Mouse (Mus musculus): ENCODE measurements at regions not wholly inside any gene's neighbourhood (a gene's known extent, or its start where the extent isn't known, plus 50 kb on each side); places are given as distances from the start of the nearest gene placed in this dataset.
A peak's percentile ranks its signal among the peaks of the same experiment; 100 is the strongest.

DNA sequence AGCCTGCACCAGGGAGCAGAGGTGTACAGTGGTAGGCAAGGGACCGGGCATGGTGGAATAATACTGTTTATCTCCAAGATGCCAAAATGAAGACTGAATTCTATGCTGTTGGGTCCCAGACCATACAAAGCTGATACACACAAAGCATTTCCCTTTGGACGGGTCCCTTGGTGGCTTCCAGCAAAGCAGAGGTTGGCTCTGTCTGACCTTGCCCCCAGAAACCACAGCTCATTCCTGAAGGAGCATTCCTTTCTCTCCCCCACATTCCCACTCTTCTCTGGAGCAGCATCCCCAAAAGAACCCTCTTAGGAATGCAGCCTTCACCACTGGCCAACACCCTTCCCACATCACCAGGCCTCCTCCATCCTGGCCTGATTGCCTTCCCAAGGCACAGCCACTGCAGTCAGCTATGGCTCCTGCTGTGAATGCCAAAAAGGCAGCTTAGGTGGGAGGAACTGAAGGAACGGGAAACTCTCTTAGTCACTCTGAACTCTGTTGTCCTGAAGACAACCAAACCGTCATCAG lies 212.4 kb upstream of the Dio3 start:
- ATAC-seq (replicated peaks; ENCODE audit: poor library complexity): no peak

DNA sequence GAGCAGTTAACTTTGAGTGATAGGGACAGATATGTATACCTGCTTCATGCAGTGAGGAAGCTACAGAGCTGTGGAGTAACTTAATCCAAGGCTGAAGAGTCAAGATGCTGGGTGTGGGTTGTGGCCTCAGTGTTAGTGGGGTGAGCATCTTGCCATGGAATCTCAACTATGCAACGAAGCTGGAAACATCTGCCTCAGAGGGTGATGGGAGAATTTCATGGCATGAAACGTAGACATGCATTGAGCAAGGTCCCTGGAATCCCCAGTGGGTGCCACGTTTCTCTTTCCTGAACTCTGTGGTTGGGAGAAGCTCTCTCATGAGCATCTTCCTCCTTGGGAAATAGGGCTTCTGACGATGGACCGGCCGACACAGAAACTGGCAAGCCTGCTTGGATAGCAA lies 208.4 kb upstream of the Dio3 start:
- ATAC-seq (replicated peaks; ENCODE audit: poor library complexity): no peak

GRCm38 (mm10) chr12:110071823-110072222 lies 207.0 kb upstream of the Dio3 start:
- no peak for ATAC-seq (replicated peaks; ENCODE audit: poor library complexity)

- ATAC-seq (replicated peaks; ENCODE audit: poor library complexity): no peak
Observed at GRCm38 (mm10) chr12:110074921-110075320, 203.9 kb upstream of the Dio3 start.

GRCm38 (mm10) chr12:110077211-110077884 lies 201.5 kb upstream of the Dio3 start:
- no peak for ATAC-seq (replicated peaks; ENCODE audit: poor library complexity)

- ATAC-seq (replicated peaks; ENCODE audit: poor library complexity): no peak
Observed at GRCm38 (mm10) chr12:110078081-110078505, 200.8 kb upstream of the Dio3 start.

DNA sequence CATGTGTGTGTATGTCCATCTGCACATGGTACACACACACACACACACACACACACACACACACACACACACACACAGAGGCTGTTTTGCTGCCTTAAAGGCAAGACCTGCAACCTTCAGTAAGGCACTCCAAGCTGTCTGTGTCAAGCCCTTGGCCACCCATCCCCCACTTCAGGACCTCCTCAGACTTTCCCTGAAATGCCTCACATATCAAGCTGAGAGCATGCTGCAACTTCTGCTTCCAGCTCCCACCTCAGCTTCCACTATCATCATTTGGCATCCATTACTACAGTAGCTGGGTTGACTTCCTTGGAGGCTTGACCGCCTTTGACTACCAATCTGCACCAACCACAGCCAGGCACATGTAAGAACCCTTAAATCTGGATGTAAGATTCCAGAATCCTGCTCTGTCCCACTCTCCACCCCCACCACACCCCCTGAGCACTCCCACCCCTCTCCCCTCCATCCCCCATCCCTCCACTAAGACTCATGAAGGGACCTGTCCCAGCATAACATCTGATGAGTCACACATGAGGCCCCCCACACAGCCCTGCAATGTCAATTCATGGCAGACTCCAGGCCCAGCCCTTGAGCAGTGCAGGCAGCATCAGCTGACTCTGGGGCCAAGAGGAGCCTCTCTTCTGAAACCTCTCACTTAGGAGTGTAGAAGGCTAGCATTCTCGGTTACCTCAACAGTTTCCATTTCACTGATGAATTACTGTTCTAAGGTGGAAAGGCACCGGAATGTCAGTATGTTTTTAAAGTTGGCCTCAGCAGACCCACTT lies 196.8 kb upstream of the Dio3 start:
- no peak for ATAC-seq (replicated peaks; ENCODE audit: poor library complexity)

DNA sequence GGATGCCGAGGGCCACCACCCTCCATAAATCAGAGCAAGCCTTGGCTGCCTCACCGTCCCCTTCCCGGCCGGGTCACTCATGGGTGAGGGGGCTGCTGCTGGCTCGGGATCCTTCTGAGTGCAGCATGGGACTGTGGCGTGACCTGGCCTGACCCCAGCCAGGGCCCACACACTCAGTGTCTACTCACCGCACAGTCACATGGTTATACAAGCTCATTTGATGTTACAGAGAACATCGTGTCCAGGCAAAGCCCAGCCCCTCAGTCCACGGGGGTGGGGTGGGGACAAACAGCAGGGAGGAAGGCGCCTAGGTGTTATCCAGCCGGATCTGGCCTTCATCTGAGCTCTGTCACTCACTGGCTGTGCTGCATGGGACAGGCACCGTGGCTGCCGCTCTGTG lies 195.9 kb upstream of the Dio3 start:
- no peak for ATAC-seq (replicated peaks; ENCODE audit: poor library complexity)

DNA sequence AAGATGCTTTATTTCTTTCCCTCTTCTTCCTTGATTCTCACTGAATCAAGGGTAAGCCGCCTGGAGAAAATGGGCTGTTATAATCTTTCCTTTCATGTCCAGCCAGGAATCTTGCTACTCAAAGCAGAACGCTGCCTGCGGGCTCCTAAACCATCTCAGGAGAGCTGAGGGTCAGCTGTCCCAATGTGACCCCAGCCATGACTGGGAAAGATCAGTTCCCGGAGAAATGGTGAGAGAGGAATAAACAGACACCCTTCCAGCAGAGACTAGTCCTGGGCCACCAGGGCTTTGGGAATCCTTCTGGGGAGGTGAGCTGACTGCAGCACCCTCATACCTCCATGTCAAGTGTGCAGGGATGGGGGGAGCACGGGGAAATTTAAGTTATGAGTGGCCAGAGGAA lies 195.4 kb upstream of the Dio3 start:
- no peak for ATAC-seq (replicated peaks; ENCODE audit: poor library complexity)

DNA sequence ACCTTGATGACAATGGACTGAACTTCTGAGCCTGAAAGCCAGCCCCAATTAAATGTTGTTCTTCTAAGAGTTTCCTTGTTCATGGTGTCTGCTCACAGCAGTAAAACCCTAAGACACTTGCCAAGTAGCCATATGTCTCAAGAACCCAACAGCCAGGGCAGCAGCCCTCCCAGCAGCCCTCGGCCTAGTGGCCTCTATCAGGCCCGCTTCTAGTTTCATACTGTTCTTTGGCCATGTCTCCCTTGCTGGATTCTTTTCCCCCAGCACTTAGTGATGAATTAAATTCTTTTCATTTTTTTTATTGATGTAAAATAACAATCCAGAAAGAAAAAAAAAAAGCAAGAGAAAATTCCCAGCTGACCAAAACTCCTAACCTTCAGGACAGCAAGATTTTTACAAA lies 191.9 kb upstream of the Dio3 start:
- no peak for ATAC-seq (replicated peaks; ENCODE audit: poor library complexity)

DNA sequence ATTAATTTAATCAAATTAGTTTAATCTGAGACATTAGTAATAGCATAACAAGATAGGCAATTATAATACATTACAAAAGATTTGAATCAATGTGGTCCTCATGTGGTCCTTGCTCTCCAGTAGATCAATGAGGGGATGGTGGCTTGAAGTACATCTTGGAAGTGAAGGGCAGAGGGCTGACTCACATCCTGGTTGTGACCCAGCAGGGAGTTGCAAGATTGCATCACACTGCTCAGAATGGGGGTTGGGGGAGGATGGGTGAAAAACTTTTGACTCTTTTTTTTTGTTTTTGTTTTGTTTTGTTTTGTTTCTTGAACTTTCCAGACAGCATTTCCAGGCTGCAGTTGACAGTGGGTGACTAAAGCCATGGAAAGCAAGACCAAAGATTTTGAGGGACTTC lies 191.1 kb upstream of the Dio3 start:
- peak; percentile 71 for ATAC-seq (replicated peaks; ENCODE audit: poor library complexity)

DNA sequence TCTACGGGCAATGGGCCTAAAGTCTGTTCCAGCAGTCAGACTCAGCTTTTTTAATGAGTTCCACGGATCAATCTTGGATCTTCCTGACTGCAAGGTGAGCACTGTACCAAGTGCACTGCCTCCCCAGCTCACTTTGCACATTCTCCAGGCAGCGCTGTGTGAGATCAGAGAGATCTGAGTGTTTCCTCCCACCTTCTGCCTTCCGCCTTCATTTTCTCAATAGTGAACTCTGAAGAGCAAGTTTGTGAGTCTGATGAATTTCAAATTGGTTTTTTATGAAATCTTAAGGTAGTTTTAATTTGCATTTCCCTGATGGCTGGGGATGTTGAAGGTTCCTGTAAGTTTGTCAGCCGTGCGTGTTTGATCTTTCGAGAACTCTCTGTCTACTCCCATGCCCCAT lies 176.7 kb upstream of the Dio3 start:
- ATAC-seq (replicated peaks; ENCODE audit: poor library complexity): no peak

- ATAC-seq (replicated peaks; ENCODE audit: poor library complexity): no peak
Observed at GRCm38 (mm10) chr12:110112051-110112722, 166.7 kb upstream of the Dio3 start.

DNA sequence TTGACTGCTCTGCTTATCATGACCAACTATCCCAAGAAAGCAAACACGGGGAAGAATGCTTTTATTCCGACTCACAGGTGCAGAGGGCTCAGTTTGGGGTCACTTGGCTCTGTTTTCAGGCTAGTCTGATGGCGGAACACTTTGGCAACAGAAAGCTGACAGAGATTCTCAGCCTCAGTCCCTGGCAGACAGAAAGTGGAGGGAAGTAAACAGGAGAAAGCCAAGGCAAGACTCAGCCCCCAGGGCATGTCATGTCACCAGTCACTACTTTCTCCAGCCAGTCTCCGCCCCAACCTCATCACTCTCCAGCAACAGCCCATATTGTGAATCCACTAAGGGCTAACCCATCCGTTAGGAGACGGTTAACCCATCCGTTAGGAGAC lies 166.2 kb upstream of the Dio3 start:
- no peak for ATAC-seq (replicated peaks; ENCODE audit: poor library complexity)

DNA sequence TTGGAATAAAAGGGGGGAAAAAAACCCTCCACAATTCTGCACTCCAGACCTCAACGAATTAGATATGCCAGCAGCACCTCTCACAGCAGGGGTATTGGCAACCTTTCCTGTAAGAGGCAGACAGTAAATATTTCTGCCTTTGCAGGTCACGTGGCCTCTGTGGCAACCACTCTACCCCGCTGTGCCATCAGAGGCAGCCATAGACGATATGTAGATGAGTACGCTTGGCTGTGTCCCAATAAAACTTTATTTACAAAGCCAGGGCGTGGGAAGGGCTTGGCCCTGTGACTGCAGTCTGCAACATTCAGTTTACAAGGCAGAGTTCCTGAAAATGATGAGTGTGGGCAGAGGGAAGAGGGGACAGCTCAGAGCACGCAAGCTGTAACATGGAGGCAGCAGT lies 158.7 kb upstream of the Dio3 start:
- ATAC-seq (replicated peaks; ENCODE audit: poor library complexity): no peak

DNA sequence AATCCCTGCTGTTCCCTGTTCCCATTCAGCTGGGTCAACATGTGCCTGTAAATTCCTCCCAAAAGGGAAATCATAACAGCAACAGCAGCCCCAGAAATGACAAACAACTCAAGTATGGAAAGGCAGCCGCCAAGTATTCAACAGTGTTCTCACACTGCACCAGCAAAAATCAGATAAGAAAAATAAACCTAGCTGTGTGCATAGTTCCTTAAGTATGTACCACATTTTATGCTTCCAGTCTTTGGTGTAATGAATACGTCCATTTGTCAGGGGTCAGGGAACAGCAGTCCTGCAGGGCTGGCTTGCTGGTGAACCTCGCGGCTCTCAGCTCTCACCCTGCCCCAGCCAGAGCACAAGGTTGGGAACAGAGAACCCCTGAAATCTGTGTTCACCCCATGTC lies 155.9 kb upstream of the Dio3 start:
- no peak for ATAC-seq (replicated peaks; ENCODE audit: poor library complexity)

GRCm38 (mm10) chr12:110126525-110126924 lies 152.3 kb upstream of the Dio3 start:
- no peak for ATAC-seq (replicated peaks; ENCODE audit: poor library complexity)

DNA sequence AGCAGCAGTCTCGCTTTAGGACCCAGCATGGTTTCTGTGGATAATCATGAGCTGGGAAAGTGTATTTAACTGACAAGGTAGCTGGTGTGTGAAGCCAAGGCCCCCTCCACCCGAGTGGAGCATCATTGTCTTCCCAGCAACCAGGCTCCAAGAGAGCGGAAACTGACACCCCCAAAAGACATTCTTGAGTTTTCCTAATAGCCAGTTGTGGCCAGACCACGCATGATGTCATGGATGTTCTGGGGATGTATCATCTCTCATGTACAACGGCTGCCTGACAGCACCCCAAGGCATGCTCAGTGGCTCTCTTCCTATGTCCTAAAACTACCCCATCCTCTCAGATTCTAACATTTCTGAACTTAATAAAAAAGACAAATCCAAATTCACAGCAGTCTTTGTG lies 133.5 kb upstream of the Dio3 start:
- no peak for ATAC-seq (replicated peaks; ENCODE audit: poor library complexity)

DNA sequence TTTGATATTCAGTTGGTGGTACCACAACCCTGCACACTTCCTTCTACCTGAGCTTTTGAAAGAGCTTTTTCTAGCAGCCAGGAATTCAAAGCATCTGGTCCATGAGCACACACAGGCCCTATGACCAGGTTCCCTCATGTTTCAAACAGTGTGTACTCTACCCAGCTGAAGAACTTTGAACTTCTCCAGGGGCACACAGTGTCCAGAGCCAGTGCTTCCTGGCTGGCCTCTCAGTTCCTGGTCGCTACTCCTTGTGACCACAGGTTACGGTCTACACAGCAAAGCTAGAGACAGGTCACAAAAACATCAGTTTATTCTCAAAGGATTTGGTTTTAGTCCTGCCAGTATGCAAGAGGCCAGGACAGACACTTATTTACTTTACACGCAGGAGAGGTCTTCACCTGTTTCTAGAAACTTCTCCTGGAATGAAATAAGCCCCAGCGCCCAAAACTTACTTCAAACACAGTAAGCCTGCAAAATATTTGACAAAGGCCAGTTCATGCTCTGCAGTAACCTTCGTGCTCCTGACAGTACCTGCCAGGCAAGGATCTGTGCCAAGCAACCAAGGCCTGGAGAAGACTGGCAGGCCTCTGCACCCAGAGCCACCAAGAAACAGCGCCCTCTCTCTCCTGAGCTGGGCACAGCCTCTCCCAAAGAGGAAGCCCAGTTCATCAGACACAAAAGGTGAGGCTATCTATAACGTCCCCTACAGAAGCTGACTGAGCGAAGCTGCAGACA lies 124.5 kb upstream of the Dio3 start:
- ATAC-seq (replicated peaks; ENCODE audit: poor library complexity): no peak

DNA sequence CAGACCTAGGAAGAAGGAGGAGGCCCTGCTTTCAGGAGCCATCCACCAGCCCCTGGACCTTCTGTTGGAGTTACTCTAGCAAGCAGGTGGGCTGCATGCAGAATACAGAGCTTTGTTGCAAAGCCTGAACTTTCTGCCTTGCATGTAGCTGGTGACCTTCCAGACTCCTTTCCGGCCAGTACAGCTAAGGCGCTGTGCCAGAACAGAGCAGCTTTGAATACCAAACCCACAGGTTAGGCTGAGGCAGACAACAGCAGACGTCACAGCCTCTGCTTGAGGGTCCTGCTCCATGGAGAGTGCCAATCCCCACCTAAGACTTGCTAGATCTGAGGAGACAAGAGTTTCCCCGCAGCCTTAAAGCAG lies 123.9 kb upstream of the Dio3 start:
- no peak for ATAC-seq (replicated peaks; ENCODE audit: poor library complexity)

DNA sequence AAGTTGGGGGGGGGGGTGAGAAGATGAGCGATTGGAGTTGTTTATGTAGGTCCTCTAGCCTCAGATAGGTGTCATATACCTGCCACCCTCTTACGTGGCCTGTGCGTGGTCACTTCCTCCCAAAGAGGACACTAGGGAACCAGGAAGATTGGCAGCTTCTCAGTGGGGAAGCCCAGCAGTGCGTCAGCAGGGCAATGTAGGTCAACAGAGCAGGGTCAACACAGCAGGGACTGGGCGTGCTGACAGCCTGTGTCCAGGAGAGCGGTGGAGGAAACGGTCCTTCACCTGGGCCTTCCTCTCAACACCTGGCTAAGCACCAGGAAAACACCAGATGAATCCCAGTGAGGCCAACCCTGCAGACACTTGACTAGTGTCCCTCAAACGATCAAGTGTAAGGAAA lies 122.4 kb upstream of the Dio3 start:
- ATAC-seq (replicated peaks; ENCODE audit: poor library complexity): no peak

Data from megakaryocyte progenitor cell, adult 5-6 weeks (primary cell).